Mouse (Mus musculus) B cell, adult 2 months (primary cell): ENCODE data around the gene Cox8a.

ENCODE experiments used
- DNase-seq, 2 experiments: peaks; one replicate each; pipeline ENCODE4 v3.0.0; 2022

The Cox8a gene

DNA sequence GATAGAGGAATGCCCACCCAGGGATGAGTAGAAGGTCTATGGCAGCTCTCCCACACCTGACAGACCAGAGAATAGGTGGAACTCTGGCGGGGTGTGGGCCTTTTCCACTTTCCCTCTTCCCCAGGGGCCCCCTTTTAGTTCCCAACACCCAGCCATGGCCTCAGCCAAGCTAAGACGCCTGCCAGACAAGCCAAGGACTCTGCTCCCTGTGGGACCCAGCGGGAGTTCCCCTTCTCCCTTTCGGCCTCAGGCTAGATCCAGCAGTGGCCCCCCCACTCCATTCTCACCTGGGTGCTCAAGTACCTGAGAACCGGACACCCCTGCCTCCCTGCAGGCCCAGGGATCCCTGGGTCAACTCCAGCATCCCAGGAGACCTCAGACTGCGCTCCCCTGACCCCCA lies 4.8 kb upstream of the Cox8a start:
- DNase-seq, result no peak

DNA sequence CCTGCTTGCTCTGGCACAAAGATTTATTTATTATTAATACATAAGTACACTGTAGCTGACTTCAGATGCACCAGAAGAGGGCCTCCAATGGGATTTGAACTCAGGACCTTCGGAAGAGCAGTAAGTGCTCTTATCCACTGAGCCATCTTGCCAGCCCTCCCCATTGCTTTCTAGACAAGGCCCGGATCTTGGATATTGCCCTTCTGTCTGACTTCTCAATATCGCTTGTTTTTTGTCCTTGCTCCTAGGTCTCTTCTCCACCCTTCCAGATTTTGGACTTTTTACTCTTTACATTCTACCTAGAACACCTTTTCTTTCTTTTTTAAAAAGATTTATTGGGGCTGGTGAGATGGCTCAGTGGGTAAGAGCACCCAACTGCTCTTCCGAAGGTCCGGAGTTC lies 1.3 kb upstream of the Cox8a start:
- no peak for DNase-seq

DNA sequence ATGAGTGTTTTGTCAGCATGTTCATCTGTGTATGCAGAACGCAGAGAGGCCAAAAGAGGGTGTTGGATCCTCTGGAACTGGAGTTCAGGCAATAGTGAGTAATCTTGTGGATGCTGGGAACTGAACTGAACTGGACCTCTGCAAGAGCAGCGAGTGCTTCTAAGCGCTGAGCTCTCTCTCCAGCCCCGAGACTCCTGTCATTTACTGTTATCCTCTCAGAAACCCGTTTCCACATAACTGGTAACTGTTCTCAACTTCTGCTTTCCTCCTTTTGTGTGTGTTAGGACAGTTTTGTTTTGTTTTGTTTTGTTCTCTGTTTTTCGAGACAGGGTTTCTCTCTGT lies 481 bp upstream of the Cox8a start:
- DNase-seq, result no peak

DNA sequence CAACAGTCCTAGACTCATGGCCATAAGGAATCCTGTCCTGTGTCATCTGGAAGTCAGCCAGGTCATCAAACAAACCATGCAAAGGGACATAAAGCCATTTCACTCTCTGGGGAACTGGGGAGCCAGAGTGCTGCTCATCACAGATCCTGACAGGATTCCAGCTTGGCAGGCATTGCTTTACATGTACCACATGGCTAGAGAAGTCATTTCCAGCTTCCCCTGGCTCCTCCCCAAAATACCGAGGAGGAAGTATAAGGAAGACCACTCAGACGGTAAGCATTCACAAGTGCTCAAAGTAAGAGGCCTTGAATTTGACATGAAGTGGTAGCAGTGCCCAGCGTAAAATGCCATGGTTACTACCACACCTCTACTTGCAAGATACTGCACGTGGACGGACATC lies 2.9 kb downstream of the Cox8a start:
- DNase-seq, result no peak

DNA sequence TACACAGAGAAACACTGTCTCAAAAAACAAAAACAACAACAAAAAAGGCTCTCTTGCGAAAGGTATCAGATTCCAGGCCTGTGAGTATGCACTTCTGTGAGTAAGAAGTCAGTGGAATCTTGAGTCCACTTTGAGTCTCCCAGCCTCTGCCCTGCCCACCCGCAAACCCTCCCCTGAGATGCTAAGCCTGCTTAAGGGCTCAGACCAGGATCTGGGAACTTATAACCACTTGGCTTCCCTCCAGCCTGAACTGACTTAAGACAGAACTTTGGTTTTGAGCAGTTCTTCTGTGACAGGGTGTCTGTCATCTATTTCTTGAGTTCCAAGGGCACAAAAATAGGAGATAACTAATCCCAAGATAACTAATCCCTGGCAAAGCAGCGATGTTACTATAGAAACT lies 4.4 kb downstream of the Cox8a start:
- DNase-seq, result no peak

DNA sequence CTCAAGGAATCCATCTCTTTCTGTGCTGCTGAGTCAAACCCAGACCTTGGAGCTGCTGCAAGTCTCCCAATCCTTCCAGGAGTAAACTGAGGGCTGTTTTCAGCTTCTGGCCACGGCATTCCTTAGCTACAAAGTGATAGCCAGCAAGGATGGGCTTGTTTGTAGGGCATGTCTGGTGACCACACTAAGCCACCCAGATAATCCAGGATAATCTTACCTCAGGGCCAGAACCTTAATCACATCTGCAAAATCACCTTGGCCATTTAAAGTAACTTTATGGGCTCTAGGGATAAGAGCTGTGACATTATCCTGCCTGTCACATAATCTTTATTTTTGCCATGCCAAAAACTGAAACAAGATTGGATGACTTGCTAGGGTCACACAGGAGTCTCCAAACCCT lies 5.2 kb downstream of the Cox8a start:
- DNase-seq, result no peak

DNA sequence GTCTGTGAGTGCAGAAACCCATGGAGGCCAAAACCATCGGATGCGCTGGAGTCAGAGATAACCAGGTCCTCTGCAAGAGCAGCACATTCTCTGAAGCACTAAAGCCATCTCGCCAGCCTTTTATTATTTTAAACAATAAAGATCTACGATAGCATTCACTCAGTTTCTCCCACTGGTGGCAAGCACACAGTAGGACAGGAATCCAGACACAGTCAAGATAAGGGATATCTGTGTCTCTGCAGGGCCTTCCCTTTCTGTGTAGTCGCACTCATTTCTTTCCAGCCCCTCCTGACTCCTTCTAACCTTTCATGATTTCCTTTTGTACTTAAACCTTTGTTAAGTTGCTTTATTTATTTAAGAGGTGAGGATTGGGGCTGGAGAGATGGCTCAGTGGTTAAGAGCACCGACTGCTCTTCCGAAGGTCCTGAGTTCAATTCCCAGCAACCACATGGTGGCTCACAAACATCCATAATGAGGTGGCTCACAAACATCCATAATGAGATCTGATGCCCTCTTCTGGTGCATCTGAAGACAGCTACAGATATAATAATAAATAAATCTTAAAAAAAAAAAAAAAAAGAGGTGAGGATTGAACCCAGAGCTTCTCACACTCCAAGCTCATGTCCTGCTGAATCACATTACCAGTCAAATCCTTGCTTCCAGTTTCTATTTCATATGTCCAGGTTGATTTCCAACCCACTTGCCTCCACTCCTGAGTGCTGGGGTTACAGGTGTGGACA lies 7.3 kb downstream of the Cox8a start:
- DNase-seq, result no peak

DNA sequence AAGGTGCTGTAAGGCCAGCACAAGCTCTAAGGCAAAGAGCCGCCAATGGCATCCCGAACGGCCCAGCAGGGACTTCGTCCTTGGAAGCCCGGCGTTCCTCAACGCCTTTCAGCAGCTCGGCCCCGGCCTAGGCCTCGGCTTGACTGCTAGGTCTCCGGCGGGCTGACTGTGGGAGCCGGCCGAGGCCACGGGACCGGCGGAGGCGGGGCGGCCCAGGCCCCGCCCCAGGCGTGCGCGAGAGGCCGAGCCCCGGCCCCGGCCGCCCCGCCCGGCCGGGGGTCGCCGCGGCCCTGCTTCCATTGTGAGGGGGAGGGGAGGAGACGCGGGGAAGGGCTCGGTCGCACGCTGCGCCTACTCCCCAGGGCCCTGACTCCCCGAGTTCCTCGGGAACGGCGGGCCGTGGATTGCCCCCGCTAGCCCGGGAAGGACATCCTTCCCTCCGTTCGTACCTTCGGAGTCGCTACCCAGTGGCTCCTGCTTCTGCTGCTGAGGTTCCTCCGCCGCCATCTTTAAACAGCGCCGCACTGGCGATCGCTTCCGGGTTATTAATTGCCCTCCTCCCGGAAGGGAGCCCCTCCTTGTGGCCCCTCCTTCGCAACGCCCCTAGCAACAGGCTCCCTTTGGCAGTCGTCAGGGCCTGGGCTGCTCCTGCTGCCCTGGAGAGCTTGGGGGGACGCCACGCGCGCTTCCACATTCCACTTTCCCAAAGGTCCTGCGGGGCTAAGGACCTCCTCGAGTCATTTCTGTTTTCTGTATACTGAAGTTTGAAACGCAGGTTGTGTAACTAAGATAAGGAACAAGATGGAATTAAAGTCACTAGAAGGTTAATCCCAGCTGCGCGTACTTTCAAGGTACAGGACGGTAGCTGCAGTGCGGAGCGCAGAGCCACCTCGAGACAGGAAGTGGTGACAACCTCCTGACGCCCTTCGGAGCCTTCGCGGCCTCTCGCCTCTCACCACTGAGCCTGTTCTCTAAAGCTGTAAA lies 11.4 kb downstream of the Cox8a start, which contains the start of gene Otub1:
TSS of gene Otub1 (minus strand) at position 564 of the 984 bp plus-strand sequence.
- peak; percentile 95 for DNase-seq

DNA sequence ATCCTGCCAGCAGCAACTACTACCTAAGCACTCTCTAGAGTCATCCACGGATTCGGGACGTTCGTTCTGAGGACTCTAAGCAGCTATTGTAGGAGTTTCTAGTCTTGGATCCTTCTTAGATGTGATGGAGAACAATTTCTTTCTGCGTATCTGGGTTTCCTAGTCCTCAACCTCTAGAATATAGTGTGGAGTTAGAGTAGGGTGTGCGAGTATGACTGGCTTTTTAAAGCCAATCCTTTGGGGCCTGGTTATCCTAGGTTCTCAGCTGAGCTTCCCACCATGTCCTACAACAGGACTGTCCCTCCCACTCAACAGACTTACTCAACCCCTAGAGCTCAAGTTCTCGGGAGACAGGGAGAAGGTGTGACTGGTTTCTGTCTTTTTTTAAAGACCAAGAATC lies 12.1 kb downstream of the Cox8a start:
- DNase-seq, result no peak

DNA sequence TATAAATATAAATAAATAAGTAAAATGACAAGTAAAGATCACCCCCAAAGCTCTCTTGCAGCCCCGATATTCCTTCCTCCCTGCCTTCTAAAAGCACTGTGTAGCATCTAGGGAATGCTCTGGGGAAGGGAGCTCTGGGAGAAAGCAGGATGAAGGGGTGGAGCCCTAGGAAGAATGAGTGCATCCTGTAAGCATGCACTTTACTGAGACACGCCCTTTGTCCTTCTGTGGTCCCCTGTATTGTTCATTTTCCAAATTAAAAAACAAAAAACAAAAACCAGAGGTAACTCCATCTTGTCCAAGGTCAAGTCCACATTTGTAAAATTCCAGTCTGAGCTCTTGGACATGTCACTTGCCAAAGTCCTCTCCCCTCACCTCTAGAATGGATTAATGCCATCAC lies 12.5 kb downstream of the Cox8a start:
- DNase-seq, result no peak

DNA sequence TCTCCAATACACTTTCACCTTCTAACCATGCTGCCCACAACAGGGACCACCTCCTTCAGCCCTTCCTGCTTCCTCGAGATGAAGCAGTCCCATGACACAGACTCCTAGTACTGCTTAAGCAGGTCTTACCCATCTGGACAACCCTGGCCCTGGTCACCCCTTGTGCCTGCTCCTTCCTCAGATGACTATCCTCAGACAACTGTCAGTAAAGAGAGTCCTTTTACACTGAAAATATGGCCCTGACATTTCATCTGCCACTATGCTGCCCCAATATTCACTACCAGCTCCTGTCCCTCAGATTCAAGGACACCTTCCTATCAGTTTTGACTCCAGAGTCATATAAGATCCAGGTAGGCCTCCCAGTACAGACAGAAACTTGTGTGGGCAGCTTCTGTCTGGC lies 17.0 kb downstream of the Cox8a start:
- no peak for DNase-seq

DNA sequence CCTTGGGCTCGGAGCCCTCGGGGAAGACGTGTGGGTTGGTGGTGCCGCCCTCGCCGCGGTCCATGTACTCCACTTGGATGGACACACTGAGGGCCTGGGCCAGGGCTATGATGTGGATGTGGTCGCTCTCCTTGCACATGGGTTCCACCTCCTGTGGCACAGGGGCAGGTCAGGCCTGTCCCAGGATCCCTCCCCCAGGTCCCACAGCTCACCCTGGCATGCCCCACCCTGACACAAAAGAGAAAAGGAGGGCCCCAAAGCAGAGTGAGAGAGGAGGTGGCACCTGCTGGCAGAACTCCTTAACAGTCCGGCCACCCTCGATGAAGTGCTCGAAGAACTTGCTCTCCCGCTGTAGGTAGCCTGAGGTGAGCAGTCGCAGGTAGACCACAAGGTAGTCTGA lies 18.3 kb downstream of the Cox8a start:
- DNase-seq, result no peak

DNA sequence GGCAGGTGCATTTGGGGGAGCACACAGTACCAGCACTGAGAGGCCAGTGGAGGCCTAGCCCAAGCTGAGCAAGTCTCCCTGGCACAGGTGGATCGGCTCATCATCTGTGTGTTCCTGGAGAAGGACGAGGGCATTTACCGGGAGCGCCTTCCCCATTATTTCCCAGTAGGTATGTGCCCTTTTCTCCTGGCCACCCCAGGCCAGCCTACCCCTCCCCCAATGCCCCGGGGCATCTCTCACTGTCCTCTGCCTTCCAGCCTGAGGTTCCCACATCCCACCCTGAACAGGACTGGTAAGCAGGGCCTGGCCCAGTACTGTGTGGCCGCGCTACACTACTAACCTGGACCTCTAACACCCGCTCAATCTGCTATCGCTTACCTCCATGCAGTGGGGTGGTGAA lies 20.0 kb downstream of the Cox8a start:
- no peak for DNase-seq

DNA sequence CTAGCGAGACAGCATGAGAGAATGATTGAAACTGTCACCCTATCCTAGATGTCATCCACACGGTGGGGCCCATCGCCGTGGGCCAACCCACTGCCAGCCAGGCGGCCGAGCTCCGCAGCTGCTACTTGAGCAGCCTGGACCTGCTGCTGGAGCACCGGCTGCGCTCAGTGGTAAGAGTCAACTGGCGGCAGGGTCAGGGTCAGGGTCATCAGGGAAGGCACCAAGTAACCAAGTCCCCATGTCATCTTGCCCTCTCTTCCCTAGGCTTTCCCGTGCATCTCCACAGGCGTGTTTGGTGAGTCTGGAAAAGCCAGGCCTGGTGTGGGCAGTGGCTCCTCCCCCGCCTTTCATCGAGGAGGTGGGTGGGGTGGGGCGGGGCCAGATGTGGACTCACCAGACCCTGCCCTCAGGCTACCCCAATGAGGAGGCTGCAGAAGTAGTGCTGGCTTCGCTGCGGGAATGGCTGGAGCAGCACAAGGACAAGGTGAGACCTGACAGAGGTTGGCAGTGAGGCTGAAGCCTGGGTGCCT lies 20.6 kb downstream of the Cox8a start:
- DNase-seq, result peak in 1 of 2 experiments; percentile 23

DNA sequence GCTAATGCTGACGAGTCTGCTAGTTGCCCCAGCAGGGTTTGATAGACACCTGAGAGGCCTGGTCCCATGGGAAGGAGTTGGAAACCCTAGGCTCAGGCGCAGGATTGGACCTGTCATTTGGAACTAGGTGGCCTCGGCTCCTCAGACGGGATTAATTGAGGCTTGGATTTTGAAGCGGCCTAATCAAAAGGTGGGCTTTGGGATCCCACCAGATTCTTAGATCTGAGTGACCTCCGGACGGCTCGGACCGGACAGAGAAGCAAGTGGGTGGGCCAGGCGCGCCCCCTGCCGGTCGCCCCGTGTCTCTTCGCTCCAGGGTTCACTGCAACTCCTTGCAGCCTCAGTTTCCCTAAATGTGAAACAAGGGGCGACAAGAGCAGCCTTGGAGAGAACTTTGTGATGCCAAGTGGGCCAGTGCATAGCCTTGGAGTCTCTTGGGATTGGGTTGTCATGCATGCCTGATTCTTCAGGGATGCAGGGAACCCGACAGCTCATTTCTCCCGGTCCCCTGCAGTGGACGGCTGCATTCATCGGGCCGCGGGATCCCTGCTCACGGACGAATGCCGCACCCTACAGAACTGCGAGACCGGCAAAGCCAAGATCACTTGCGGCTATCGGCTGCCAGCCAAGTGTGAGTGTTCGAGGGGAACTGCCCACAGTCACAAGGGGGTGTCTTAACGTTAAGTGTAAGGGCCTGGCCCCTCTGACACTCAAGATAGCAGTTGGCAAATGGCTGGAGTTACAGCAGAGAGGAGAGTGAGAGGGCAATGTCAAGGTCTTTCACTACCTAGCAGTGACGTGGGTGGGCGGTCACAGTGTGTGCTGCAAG lies 21.3 kb downstream of the Cox8a start:
- DNase-seq, result peak; percentile 67 to 69

DNA sequence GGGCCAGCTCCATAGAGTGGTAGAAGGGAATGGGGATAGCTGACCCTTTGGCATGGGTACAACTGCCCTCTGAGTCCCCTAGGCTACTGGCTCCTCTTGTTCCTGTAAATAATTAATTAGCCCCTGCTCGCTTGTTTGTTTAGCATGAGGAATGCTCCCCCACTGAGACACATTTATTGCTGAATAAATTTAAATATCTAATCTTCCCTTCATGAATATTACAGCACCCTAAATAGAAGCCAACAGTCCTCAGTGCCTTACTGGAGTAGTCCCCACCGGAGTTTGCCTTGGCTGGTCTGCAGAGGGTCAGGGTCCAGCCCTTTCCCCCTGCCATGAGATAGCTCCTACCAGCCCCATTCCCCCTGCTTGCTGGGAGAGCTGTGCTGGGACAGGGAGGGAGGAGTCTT lies 24.9 kb downstream of the Cox8a start:
- DNase-seq, result no peak

DNA sequence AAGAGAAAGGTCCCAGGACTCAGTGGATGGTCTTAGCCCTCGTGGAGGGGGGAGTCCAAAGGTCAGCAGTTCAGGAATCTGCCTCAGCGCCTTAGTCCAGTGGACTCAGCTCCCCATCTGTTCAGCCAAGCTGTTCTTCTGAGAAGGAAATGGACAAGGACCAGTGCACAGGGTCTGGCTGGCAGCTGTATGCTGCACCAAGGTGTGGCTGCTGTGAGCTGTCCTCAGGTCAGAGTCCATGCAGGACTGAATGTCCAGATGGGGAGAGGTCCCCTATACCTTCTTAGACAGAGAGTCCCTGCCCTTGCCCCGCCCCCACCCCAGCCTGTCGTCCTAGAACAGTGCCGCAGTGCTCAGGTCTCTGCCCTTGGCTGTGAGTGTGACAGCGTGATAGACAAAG lies 25.8 kb downstream of the Cox8a start:
- DNase-seq, result no peak

DNA sequence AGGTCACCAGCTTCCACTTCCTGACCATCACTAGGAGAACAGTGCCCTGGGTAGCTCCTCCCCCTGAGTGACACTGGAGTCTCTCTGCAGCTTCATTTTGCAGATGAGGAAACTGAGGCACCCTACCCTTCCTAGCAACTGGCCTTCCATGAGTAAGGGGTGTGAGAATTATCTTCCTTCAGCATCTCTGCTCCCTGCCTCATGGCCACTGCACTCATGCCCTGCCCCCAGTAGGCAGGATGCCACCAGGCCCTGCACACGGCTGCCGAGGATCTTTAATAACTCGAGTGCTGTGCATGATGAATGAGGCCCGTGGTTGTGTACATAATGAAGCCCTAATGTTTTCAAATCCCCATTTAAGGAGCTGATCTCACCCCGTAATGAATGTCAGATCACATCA lies 26.4 kb downstream of the Cox8a start:
- DNase-seq, result no peak

DNA sequence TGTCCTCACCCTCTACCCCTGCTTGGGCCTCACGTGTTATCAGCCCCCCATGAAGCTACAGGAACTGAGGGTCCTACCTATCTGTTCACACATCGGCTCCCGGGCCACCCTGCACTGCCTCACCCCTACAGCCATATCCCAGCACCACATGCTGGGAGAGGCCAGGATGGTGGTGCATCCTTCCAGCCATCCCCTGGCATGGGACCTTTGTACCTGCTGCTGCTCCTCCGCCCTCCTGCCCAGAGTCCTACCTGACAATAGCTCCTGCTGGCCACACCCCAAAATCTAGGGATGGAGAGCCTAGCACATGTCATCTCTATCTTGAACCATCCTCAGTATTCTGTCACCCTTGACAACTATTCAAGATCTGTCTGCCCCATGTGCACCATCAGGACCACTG lies 28.4 kb downstream of the Cox8a start:
- DNase-seq, result no peak

DNA sequence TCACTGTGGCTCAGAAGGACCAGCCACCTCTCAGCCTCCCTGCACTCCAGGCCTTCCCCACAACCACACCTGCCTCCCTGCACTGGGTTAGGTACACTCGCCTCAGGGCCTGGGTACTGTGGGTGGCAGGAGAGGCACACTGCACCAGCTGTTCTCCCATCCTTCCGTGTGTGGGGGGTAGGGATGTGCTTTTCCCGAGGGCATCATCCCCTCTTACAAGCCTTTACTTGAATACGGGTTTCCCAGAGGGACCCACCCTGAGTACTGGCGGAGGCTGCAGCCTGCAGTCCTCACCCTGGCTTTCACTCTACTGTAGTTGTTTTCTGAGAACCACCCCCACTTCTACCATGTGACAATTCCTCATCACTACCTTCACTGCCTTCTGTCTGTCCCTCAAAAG lies 30.3 kb downstream of the Cox8a start:
- no peak for DNase-seq

DNA sequence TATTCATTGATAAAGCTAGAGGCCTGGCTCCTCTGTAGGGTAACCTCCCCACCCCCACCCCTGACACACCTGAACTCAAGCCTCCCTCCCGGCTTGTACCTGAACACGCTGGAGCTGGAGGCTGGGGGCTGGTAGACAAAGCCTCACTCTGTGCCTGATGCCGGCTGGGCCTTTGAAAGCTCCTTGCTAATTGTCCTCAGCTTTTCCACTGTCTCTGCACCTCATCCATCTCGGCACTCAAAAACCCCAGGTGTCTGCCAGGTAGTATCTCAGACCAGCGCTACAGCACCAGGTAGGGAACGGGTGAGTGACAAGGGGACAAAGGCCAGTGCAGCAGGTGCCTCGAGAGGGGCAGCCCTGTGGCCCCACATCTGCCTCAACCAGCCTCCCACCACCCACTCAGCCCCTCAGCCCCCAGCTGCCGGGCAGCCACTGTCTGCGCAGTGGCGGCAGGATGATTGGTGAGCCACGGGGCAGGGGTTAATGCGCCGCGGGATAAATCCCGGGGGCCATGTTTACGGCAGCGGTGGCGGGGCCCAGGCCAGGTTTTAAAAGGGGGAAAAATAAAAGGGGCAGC lies 31.6 kb downstream of the Cox8a start:
- no peak for DNase-seq

DNA sequence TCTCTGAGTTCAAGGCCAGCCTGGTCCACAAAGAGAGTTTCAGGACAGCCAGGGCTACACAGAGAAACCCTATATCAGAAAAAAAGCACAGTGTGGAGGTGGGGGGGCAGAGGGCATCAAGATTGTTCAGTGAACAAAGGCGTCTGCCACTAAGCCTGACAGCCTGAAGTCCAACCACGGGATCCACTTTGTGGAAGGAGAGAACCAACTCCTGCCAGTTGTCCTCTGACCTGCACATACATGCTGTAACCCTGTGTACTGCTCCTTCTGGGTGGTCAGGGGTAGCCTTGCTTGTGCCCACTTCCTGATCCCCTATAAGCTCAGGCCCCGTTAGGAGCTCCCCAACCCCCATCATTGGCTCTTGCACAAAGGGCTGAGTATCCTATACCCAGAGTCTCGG lies 32.4 kb downstream of the Cox8a start:
- DNase-seq, result no peak

DNA sequence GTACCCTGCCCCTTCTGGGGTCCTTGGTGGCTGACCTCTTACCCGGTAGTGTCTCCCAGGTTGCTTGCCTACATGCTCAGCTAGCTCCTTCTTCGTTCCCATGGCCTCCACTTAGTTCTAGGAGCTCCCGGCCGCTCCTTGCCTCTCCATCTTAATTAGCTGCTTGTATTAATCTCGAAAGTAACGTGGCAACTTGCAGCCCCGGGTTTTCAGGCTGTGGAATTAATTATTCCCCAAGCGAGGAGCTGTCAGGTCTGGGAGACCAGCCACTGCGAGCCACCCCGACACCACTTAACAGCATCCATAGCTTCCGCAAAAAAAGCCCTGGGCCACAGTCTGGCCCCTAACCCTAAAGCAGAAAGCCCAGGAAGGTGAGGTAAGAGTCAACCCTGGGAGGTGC lies 34.0 kb downstream of the Cox8a start:
- DNase-seq, result no peak
